Mouse (Mus musculus) neural tube, postnatal 0 days (tissue): ENCODE results near the gene Olfr888. TPM values are rescaled to one million over a fixed set of nuclear protein-coding genes. Genes with fewer than 3 reads are reported as not detected.

Experiments used
- polyA plus RNA-seq: library from polyadenylated mRNA; unstranded; fragments of >200 nt; fragmentation: Nextera tagmentation; extraction: Ambion mirVana; gene quantifications from 2 replicates; pipeline ENCODE4 v1.2.1, GENCODE M21; 2015

Olfr888 gene
- polyA plus RNA-seq: not detected in 2 replicates

DNA sequence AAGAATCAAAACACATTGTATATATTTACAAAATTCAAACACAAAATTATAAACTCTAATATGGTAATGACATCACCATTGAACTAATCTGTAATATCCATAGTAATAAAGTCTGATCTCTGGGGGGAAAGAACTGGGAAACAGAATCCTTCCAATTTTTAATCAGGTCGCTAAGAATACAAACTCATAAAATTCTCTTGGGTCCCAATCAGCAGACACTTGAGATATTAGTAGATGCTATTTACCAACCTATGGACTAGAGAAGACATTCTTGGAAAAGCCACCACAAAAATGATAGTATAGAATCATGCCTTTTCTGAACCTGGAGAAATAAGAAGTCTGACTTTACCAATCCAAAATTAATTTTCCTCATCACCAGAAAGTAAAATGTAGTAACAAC lies at the start of gene Olfr888:
Gene Olfr888, plus strand, starts transcription at position 301 of the 400 bp plus-strand sequence.

DNA sequence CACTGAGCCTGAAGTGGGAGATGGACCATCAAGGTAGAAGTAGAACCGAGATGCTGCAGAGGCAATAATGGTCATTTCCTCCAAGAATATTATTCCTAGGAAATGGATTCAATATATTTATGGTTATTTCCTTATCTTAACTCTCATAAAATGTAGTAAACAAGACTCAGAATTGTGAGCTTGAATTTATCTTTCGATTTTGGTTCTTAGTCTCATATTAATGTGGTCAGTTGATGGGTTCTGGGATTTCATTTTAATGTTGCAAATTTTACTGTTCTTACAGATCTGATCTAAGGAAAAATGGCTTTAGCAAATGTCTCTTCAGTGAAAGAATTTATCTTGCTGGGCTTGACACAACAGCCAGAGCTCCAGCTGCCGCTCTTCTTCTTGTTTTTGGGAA lies 46.9 kb upstream of the Olfr888 start, which contains the start of gene Olfr885:
Gene Olfr885, plus strand, starts transcription at position 301 of the 400 bp plus-strand sequence.

DNA sequence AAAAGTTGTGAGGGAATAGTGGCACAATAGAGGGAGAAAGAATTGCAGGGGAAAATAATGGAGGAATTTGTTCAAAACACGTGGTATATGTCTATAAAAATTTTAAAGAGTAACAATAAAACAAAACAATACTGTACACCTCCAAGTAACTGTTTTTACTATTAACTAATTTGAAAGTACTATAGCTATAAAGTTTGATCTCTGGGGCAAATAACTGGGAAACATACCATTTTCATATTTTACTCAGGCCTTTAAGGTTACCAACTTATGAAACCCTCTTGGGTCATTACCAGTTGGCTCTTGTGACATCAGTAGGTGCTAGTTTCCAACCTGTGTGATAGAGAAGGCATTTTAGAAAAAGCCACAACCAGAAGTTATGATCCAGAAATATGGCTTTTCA lies 24.2 kb upstream of the Olfr888 start, which contains the start of gene Olfr887:
Gene Olfr887, plus strand, starts transcription at position 301 of the 400 bp plus-strand sequence.

DNA sequence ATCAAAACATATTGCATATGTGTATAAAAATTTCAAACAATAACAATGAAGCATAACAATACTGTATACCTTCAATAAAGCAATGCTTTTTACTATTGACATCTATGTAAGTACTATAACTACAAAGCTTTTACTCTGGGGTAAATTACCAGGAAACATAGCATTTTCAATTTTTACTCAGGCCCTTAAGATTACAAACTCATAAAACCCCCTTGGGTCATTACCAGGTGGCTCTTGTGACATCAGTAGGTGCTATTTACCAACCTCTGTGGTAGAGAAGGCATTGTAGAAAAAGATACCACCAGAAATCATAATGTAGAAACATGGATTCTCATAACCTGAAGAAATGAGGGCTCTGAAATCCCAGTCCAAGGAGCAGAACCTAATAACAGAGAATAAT lies 7.0 kb downstream of the Olfr888 start, which contains the start of gene Olfr889:
Gene Olfr889, plus strand, starts transcription at position 301 of the 400 bp plus-strand sequence.

DNA sequence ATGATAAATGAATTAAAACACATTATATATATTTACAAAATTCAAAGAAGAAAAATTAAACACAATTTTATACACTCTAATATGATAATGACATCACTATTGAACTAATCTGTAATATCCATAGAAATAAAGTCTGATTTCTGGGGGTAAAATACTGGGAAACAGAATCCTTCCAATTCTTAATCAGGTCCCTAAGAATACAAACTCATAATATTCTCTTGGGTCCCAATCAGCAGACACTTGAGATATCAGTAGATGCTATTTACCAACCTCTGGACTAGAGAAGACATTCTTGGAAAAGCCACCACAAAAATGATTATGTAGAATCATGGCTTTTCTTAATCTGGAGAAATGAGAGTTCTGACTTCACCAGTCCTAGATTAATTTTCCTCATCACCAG lies 34.3 kb downstream of the Olfr888 start, which contains the start of gene Olfr890:
Gene Olfr890, plus strand, starts transcription at position 301 of the 400 bp plus-strand sequence.

Other genes with a start within 250 kb of the Olfr888 start
- not detected in 2 replicates for gene Olfr145, start 211.4 kb upstream of the Olfr888 start, polyA plus RNA-seq
- gene Olfr878, start 190.3 kb upstream of the Olfr888 start, polyA plus RNA-seq: not detected in 2 replicates
- not detected in 2 replicates for gene Olfr881, start 116.3 kb upstream of the Olfr888 start, polyA plus RNA-seq
- gene Olfr883, start 82.3 kb upstream of the Olfr888 start, polyA plus RNA-seq: not detected in 2 replicates
- not detected in 2 replicates for gene Olfr884, start 61.6 kb upstream of the Olfr888 start, polyA plus RNA-seq
- gene Olfr885, start 46.8 kb upstream of the Olfr888 start, polyA plus RNA-seq: not detected in 2 replicates
- gene Olfr887, start 24.1 kb upstream of the Olfr888 start, polyA plus RNA-seq: not detected in 2 replicates
- 0.08 and 0.11 TPM in 2 replicates for gene Olfr889, start 7.1 kb downstream of the Olfr888 start, polyA plus RNA-seq
- not detected in 2 replicates for gene Olfr890, start 34.4 kb downstream of the Olfr888 start, polyA plus RNA-seq
- gene Olfr891, start 72.7 kb downstream of the Olfr888 start, polyA plus RNA-seq: not detected in 2 replicates
- gene Olfr893, start 100.2 kb downstream of the Olfr888 start, polyA plus RNA-seq: not detected in 2 replicates
- not detected in 2 replicates for gene Olfr894, start 109.9 kb downstream of the Olfr888 start, polyA plus RNA-seq
- gene Olfr143, start 144.6 kb downstream of the Olfr888 start, polyA plus RNA-seq: not detected in 2 replicates
- gene Olfr895, start 159.7 kb downstream of the Olfr888 start, polyA plus RNA-seq: not detected in 2 replicates
- not detected in 2 replicates for gene Olfr896-ps1, start 183.0 kb downstream of the Olfr888 start, polyA plus RNA-seq
- gene Olfr25, start 220.9 kb downstream of the Olfr888 start, polyA plus RNA-seq: not detected in 2 replicates
- not detected in 2 replicates for gene Olfr898, start 240.3 kb downstream of the Olfr888 start, polyA plus RNA-seq